ENCODE assay signal across 8 mouse cellular contexts in the genomic region with DNA sequence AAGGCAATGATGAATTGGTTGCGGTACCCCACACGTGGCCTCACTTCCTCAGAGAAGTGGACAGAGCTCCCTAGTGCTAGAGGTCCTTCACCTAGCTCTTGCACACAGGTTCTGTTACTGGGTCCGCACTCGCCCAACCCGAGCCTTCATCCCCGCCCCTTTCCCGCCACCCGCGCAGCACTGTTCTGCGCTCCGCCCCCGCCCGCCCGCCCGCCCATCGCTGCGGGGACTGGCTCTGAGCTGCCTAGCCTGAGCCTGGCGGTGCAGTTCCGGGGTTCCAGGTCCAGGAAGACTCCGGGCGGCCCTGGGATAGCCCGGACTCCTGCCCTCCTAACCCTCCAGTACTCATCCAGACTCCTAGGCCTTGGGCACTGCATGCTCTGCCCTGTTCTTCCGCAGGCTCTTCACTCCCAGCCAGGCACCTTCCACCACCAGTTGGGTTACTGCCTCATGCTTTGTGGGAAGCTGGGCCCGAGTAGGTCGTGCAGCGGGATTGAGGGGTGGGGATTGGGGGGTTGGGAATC.
DNase-seq lines count a peak whose midpoint lies in the region; ATAC-seq and TF ChIP-seq lines count a peak whose summit lies in the region.

No protein-coding gene starts in this region.

- H3K4me3 ChIP-seq in embryonic facial prominence, embryonic 14.5 days (ENCODE audit: low read depth, low read length), result peak overlapping the region; percentile 48
- peak overlapping the region; percentile 51 for H3K4me3 ChIP-seq in heart, embryonic 12.5 days
- H3K4me3 ChIP-seq in kidney, postnatal 0 days (replicated peaks; ENCODE audit: low read depth, low read length), result peak overlapping the region; percentile 40
- H3K4me3 ChIP-seq in liver, embryonic 13.5 days (replicated peaks), result peak overlapping the region; percentile 67
- H3K4me3 ChIP-seq in stomach, embryonic 14.5 days (ENCODE audit: low read depth, low read length), result peak overlapping the region; percentile 36

- peak overlapping the region; percentile 78 for H3K4me2 ChIP-seq in embryonic facial prominence, embryonic 14.5 days (ENCODE audit: low read depth, low read length)
- peak overlapping the region; percentile 93 for H3K4me2 ChIP-seq in heart, embryonic 12.5 days
- peak overlapping the region; percentile 76 for H3K4me2 ChIP-seq in kidney, postnatal 0 days (ENCODE audit: low read length)
- peak overlapping the region; percentile 79 for H3K4me2 ChIP-seq in liver, embryonic 13.5 days
- peak overlapping the region; percentile 57 for H3K4me2 ChIP-seq in stomach, embryonic 14.5 days (replicated peaks; ENCODE audit: low read depth, low read length)

- H3K27ac ChIP-seq in embryonic facial prominence, embryonic 14.5 days (replicated peaks; ENCODE audit: low read depth, low read length), result no peak overlapping the region
- H3K27ac ChIP-seq in heart, embryonic 12.5 days (ENCODE audit: poor library complexity, severe bottlenecking), result no peak overlapping the region
- H3K27ac ChIP-seq in kidney, postnatal 0 days, result no peak overlapping the region
- no peak overlapping the region for H3K27ac ChIP-seq in liver, embryonic 13.5 days
- H3K27ac ChIP-seq in stomach, embryonic 14.5 days (ENCODE audit: low read length), result no peak overlapping the region

- no peaks in the 10 kb centered on the region for H3K4me1 ChIP-seq in embryonic facial prominence, embryonic 14.5 days (ENCODE audit: control insufficient read depth, insufficient read depth, low read length)
- H3K4me1 ChIP-seq in heart, embryonic 12.5 days (replicated peaks), result no peaks in the 10 kb centered on the region
- no peaks in the 10 kb centered on the region for H3K4me1 ChIP-seq in kidney, postnatal 0 days (replicated peaks; ENCODE audit: insufficient read depth, low read length)
- no peaks in the 10 kb centered on the region for H3K4me1 ChIP-seq in liver, embryonic 13.5 days (replicated peaks)
- H3K4me1 ChIP-seq in stomach, embryonic 14.5 days (ENCODE audit: control insufficient read depth, insufficient read depth, low read length), result no peaks in the 10 kb centered on the region

- ATAC-seq in embryonic facial prominence, embryonic 14.5 days (ENCODE audit: low read depth), result peak; percentile 93
- ATAC-seq in heart, embryonic 12.5 days (ENCODE audit: insufficient number of reproducible peaks, low FRiP score), result peak; percentile 51; the same call in 1 of the 2 replicates
- peak; percentile 93 for ATAC-seq in kidney, postnatal 0 days (replicated peaks; ENCODE audit: low FRiP score, low read depth)
- peak; percentile 98 for ATAC-seq in liver, embryonic 13.5 days (ENCODE audit: low read depth)
- peak; percentile 92 for ATAC-seq in stomach, embryonic 14.5 days (ENCODE audit: insufficient number of reproducible peaks, insufficient read depth, low FRiP score, low read depth)

- H3K9me3 ChIP-seq in embryonic facial prominence, embryonic 14.5 days (ENCODE audit: control insufficient read depth, low read length), result no peaks in the 10 kb centered on the region
- H3K9me3 ChIP-seq in heart, embryonic 12.5 days (replicated peaks), result no peaks in the 10 kb centered on the region
- H3K9me3 ChIP-seq in kidney, postnatal 0 days (replicated peaks; ENCODE audit: low read length), result no peaks in the 10 kb centered on the region
- no peaks in the 10 kb centered on the region for H3K9me3 ChIP-seq in liver, embryonic 13.5 days (replicated peaks)
- no peaks in the 10 kb centered on the region for H3K9me3 ChIP-seq in stomach, embryonic 14.5 days (ENCODE audit: control insufficient read depth, low read depth, low read length)

- WGBS in embryonic facial prominence, embryonic 14.5 days, result 16% methylated on average over 9 of the region's 26 CpGs
- 7% methylated on average over 22 of the region's 26 CpGs for WGBS in heart, embryonic 12.5 days
- 17% methylated on average over 25 of the region's 26 CpGs for WGBS in kidney, postnatal 0 days
- WGBS in liver, embryonic 13.5 days (ENCODE audit: insufficient replicate concordance), result 12% methylated on average over 17 of the region's 26 CpGs
- 18% methylated on average over 25 of the region's 26 CpGs for WGBS in stomach, embryonic 14.5 days

- TF ChIP-seq CTCF in kidney, postnatal 0 days (IDR thresholded peaks at IDR 0.05; ENCODE audit: low read depth), result no peak

- H3K9ac ChIP-seq in embryonic facial prominence, embryonic 14.5 days (ENCODE audit: low read depth, low read length), result peak overlapping the region; percentile 53
- H3K9ac ChIP-seq in heart, embryonic 12.5 days, result peak overlapping the region; percentile 45; the same call in 1 of the 2 replicates
- peak overlapping the region; percentile 49; the same call in 1 of the 2 replicates for H3K9ac ChIP-seq in kidney, postnatal 0 days (ENCODE audit: low read depth, low read length)
- peak overlapping the region; percentile 73 for H3K9ac ChIP-seq in liver, embryonic 13.5 days
- no peak overlapping the region for H3K9ac ChIP-seq in stomach, embryonic 14.5 days (replicated peaks; ENCODE audit: low read depth, low read length)

- DNase-seq in 3T3-L1 (ENCODE audit: low read depth, low spot score), result peak; percentile 69
- peak; percentile 71 for DNase-seq in adrenal gland, postnatal 14 days
- peak; percentile 26 for DNase-seq in embryonic facial prominence, embryonic 14.5 days (ENCODE audit: low spot score)
- peak; percentile 42 for DNase-seq in kidney, postnatal 0 days (ENCODE audit: low spot score)
- peak; percentile 39 for DNase-seq in liver, embryonic 13.5 days
- peak; percentile 15 for DNase-seq in naive thymus-derived CD4-positive, alpha-beta T cell, adult 2 months (ENCODE audit: low read depth)

- no peaks in the 10 kb centered on the region for H3K27me3 ChIP-seq in embryonic facial prominence, embryonic 14.5 days (replicated peaks; ENCODE audit: control insufficient read depth, insufficient read depth, low read length)
- H3K27me3 ChIP-seq in heart, embryonic 12.5 days (replicated peaks), result no peaks in the 10 kb centered on the region
- H3K27me3 ChIP-seq in kidney, postnatal 0 days (ENCODE audit: insufficient read depth, low read length), result no peaks in the 10 kb centered on the region
- H3K27me3 ChIP-seq in liver, embryonic 13.5 days, result no peaks in the 10 kb centered on the region
- no peaks in the 10 kb centered on the region for H3K27me3 ChIP-seq in stomach, embryonic 14.5 days (ENCODE audit: control insufficient read depth, insufficient read depth, low read length)

- H3K36me3 ChIP-seq in embryonic facial prominence, embryonic 14.5 days (ENCODE audit: control insufficient read depth, insufficient read depth, low read length), result no peaks in the 10 kb centered on the region
- H3K36me3 ChIP-seq in heart, embryonic 12.5 days, result no peaks in the 10 kb centered on the region
- no peaks in the 10 kb centered on the region for H3K36me3 ChIP-seq in kidney, postnatal 0 days (ENCODE audit: insufficient read depth, low read length)
- H3K36me3 ChIP-seq in liver, embryonic 13.5 days, result no peaks in the 10 kb centered on the region
- H3K36me3 ChIP-seq in stomach, embryonic 14.5 days (ENCODE audit: control insufficient read depth, insufficient read depth, low read length), result no peaks in the 10 kb centered on the region

Comparison
In these comparisons a context has a peak if more than half of its experiments do, and no peak if none do; other contexts are left out.
1. DNase-seq: peak in every context shown above with its lines; median percentile 71 in adrenal gland, postnatal 14 days; 69 in 3T3-L1; 42 in kidney, postnatal 0 days; 39 in liver, embryonic 13.5 days; 26 in embryonic facial prominence, embryonic 14.5 days; 15 in naive thymus-derived CD4-positive, alpha-beta T cell, adult 2 months.